Mouse (Mus musculus) lung, embryonic 15.5 days (tissue): ENCODE measurements at regions not wholly inside any gene's neighbourhood (a gene's known extent, or its start where the extent isn't known, plus 50 kb on each side); places are given as distances from the start of the nearest gene placed in this dataset.

Source experiments
- ATAC-seq: fragments of 200-750 bp; cut with Nextera tagmentation; 2 replicates; pipeline ENCODE4 v1.8.0; 2017; ENCODE audit warnings: moderate number of reproducible peaks, borderline replicate concordance; ENCODE audit not compliant: low FRiP score, low TSS enrichment; ENCODE audit errors: extremely low read depth
- H3K27ac ChIP-seq: fragments of 300-500 bp; sonication (generic); 2 replicates; pipeline ENCODE4 v1.5.1; 2015; ENCODE audit warnings: moderate library complexity, mild to moderate bottlenecking, inconsistent platforms
- H3K27me3 ChIP-seq: fragments of 300-500 bp; sonication (generic); 2 replicates; pipeline ENCODE4 v1.6.1; 2015; ENCODE audit warnings: inconsistent platforms
- H3K36me3 ChIP-seq: fragments of 300-500 bp; sonication (generic); 2 replicates; pipeline ENCODE4 v1.6.1; 2015; ENCODE audit warnings: inconsistent platforms
- H3K4me1 ChIP-seq: fragments of 300-500 bp; sonication (generic); 2 replicates; pipeline ENCODE4 v1.6.1; 2015; ENCODE audit warnings: inconsistent platforms
- H3K4me2 ChIP-seq: fragments of 300-500 bp; sonication (generic); 2 replicates; pipeline ENCODE4 v1.6.1; 2015; ENCODE audit warnings: inconsistent platforms, mild to moderate bottlenecking, moderate library complexity
- H3K4me3 ChIP-seq: fragments of 300-500 bp; sonication (generic); 2 replicates; pipeline ENCODE4 v1.5.1; 2015; ENCODE audit warnings: mild to moderate bottlenecking, inconsistent platforms
- H3K9ac ChIP-seq: fragments of 300-500 bp; sonication (generic); 2 replicates; pipeline ENCODE4 v1.6.1; 2015; ENCODE audit warnings: inconsistent platforms
- H3K9me3 ChIP-seq: fragments of 300-500 bp; sonication (generic); 2 replicates; pipeline ENCODE4 v1.6.1; 2016; ENCODE audit warnings: inconsistent platforms
- WGBS: fragments of 180-500 bp; shearing (Covaris S2); methylation state at CpG from one replicate; pipeline ENCODE4 v1.1.7; 2015; 5-methylcytosine and 5-hydroxymethylcytosine counted together

- no peak overlapping the region for H3K4me2 ChIP-seq
- no peak overlapping the region for H3K9ac ChIP-seq
- WGBS: 34% methylated on average over 6 of the region's 6 CpGs
- H3K4me3 ChIP-seq: no peak overlapping the region
- H3K36me3 ChIP-seq: no peaks in the 10 kb centered on the region
- peaks cover 10% of the 10 kb centered on the region; the same call in 1 of the 2 replicates for H3K4me1 ChIP-seq
- no peak overlapping the region for H3K27ac ChIP-seq
- no peaks in the 10 kb centered on the region for H3K27me3 ChIP-seq
- H3K9me3 ChIP-seq: no peaks in the 10 kb centered on the region
- ATAC-seq: no peak
Measured at GRCm38 (mm10) chr17:79163983-79164382, 112.3 kb downstream of the Qpct start.

- WGBS: 83% methylated on average over 2 of the region's 2 CpGs
- Histone ChIP-seq H3K36me3 (no peaks in the 10 kb centered on the region), H3K9ac (no peak overlapping the region), H3K27me3 (no peaks in the 10 kb centered on the region), H3K9me3 (no peaks in the 10 kb centered on the region), H3K4me2 (no peak overlapping the region), H3K4me1 (no peaks in the 10 kb centered on the region), H3K4me3 (no peak overlapping the region), H3K27ac (no peak overlapping the region)
- no peak for ATAC-seq
Measured at GRCm38 (mm10) chr17:79154138-79154537, 102.4 kb downstream of the Qpct start.

DNA sequence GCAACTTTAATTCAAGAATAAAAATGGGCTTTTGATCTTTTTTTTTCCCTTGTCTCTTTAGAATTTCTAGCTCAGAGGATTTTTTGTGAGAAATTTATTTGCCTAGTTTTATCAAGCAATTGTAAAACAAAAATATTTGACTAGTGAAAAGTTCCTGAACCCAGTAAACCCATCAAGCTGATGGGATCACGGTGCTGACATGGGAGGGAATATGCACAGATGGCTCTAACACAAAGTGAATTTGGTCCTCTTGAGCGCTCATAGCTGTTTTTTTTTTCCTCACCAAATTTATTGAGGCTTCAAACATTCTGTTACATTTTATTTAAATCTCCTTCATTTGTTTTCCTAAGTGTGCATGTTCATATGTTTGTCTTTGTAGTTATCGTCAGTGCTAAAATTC is 101.1 kb downstream of the Qpct start:
- Histone ChIP-seq H3K27me3 (no peaks in the 10 kb centered on the region), H3K9ac (no peak overlapping the region), H3K27ac (no peak overlapping the region), H3K4me1 (no peaks in the 10 kb centered on the region), H3K9me3 (no peaks in the 10 kb centered on the region), H3K36me3 (no peaks in the 10 kb centered on the region), H3K4me2 (no peak overlapping the region), H3K4me3 (no peak overlapping the region)
- no peak for ATAC-seq
- WGBS: 79% methylated on average over 3 of the region's 3 CpGs

DNA sequence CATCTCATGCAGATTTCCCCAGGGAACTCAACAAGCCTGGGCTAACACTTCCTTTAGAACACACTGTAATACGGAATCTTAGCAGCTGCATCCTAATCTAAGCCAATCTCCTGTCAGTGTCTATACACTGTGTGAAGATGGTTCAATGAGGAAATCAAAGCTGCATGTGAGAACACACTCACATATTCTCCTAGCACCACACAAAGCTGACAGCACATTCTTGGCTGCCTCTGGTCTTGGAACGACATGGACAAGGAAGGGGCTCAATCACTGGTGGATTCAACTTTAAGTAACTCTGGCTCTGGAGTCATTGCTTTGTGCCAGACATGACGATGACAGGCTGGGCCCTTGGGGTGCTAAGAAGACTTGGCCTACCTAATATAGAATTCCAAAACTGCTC is 96.2 kb downstream of the Qpct start:
- WGBS: 41% methylated on average over 3 of the region's 3 CpGs
- no peaks in the 10 kb centered on the region for H3K9me3 ChIP-seq
- no peaks in the 10 kb centered on the region for H3K4me1 ChIP-seq
- H3K27me3 ChIP-seq: no peaks in the 10 kb centered on the region
- peak; percentile 94 for ATAC-seq
- H3K4me3 ChIP-seq: no peak overlapping the region
- H3K36me3 ChIP-seq: no peaks in the 10 kb centered on the region
- no peak overlapping the region for H3K9ac ChIP-seq
- H3K4me2 ChIP-seq: no peak overlapping the region
- no peak overlapping the region for H3K27ac ChIP-seq

GRCm38 (mm10) chr17:79144913-79145625 is 93.4 kb downstream of the Qpct start:
- no peaks in the 10 kb centered on the region for H3K27me3 ChIP-seq
- no peaks in the 10 kb centered on the region for H3K36me3 ChIP-seq
- ATAC-seq: no peak
- H3K4me3 ChIP-seq: no peak overlapping the region
- no peak overlapping the region for H3K9ac ChIP-seq
- H3K4me2 ChIP-seq: no peak overlapping the region
- H3K4me1 ChIP-seq: no peaks in the 10 kb centered on the region
- H3K27ac ChIP-seq: no peak overlapping the region
- no peaks in the 10 kb centered on the region for H3K9me3 ChIP-seq
- WGBS: 55% methylated on average over 2 of the region's 2 CpGs

GRCm38 (mm10) chr17:79143031-79143430 is 91.3 kb downstream of the Qpct start:
- ATAC-seq: no peak
- Histone ChIP-seq H3K4me1 (no peaks in the 10 kb centered on the region), H3K9ac (no peak overlapping the region), H3K4me2 (no peak overlapping the region), H3K4me3 (no peak overlapping the region), H3K27me3 (no peaks in the 10 kb centered on the region), H3K27ac (no peak overlapping the region), H3K9me3 (no peaks in the 10 kb centered on the region), H3K36me3 (no peaks in the 10 kb centered on the region)
- 19% methylated on average over 1 of the region's 1 CpGs for WGBS
